16 mouse cellular contexts compared by ENCODE assay signal in genomic region chr11:25538641-25539258, GRCm38 (mm10).
A peak's percentile ranks its signal among the peaks of the same experiment; 100 is the strongest.
DNase-seq lines count a peak whose midpoint lies in the region; ATAC-seq lines count a peak whose summit lies in the region.
"Had no signal": no experiment of that assay in that cellular context is flagged by ENCODE, and none has a peak within 500 bp of the region (broad histone marks: within the 10 kb centered on the region; RNA-seq: fewer than 3 reads in every experiment).

No protein-coding gene starts in this region.

- WGBS in heart, embryonic 14.5 days = 79% methylated on average over 3 of the region's 3 CpGs

- H3K4me1 ChIP-seq in heart, embryonic 14.5 days (ENCODE audit: control insufficient read depth in 2 of 2, insufficient read depth in 2 of 2, low read length in 2 of 2) = no peaks in the 10 kb centered on the region
- H3K4me1 ChIP-seq: stomach, embryonic 15.5 days had no signal

- DNase-seq in adrenal gland, postnatal 25 days = peak; percentile 27
- DNase-seq in adrenal gland, adult 18-20 months (ENCODE audit: low spot score in 2 of 2) = no peak
- DNase-seq in heart, adult 11 months = no peak
- peak; percentile 54 for DNase-seq in left cerebral cortex, postnatal 4 days
- no peak for DNase-seq in left cerebral cortex, postnatal 10 days (ENCODE audit: extremely low spot score in 1 of 2, low spot score in 2 of 2)
- DNase-seq in right cerebral cortex, postnatal 4 days = peak; percentile 10
- DNase-seq in right cerebral cortex, adult 18-20 months = no peak
- DNase-seq: embryo, embryonic 11 days; gastrocnemius, postnatal 25 days; lung, postnatal 4 days; thymus, postnatal 36 days had no signal

- no peaks in the 10 kb centered on the region for H3K36me3 ChIP-seq in heart, embryonic 14.5 days (ENCODE audit: control insufficient read depth, insufficient read depth, low read length)
- H3K36me3 ChIP-seq: stomach, embryonic 15.5 days had no signal

- H3K9me3 ChIP-seq in heart, embryonic 14.5 days (ENCODE audit: control insufficient read depth, low read length) = no peaks in the 10 kb centered on the region
- H3K9me3 ChIP-seq: stomach, embryonic 15.5 days had no signal

- ATAC-seq in heart, embryonic 14.5 days (ENCODE audit: insufficient number of reproducible peaks, insufficient read depth, low FRiP score, low read depth) = peak; percentile 26; the same call in 1 of the 2 replicates
- ATAC-seq: intestine, embryonic 16.5 days had no signal

- intact Hi-C loops in left cerebral cortex, postnatal 4 days (cut with DNase I) = no loop called here
- intact Hi-C loops in left cerebral cortex, postnatal 10 days (cut with DNase I) = no loop called here

- no peak overlapping the region for H3K27ac ChIP-seq in heart, embryonic 14.5 days (replicated peaks in 1 of 2; ENCODE audit: control insufficient read depth in 1 of 2, insufficient read depth in 1 of 2, low read depth in 2 of 2, low read length in 2 of 2)
- H3K27ac ChIP-seq: layer of hippocampus, adult 2 months; stomach, embryonic 15.5 days had no signal

- H3K9ac ChIP-seq in heart, embryonic 14.5 days (ENCODE audit: low read length) = no peak overlapping the region
- H3K9ac ChIP-seq: stomach, embryonic 15.5 days had no signal

- no peaks in the 10 kb centered on the region for H3K27me3 ChIP-seq in heart, embryonic 14.5 days (ENCODE audit: control insufficient read depth, insufficient read depth, low read length)
- H3K27me3 ChIP-seq: stomach, embryonic 15.5 days had no signal

- H3K4me2 ChIP-seq in heart, embryonic 14.5 days (ENCODE audit: low read length) = no peak overlapping the region
- H3K4me2 ChIP-seq: liver, embryonic 11.5 days; stomach, embryonic 15.5 days had no signal

- no peak overlapping the region for H3K4me3 ChIP-seq in heart, embryonic 14.5 days (ENCODE audit: control insufficient read depth in 1 of 2, insufficient read depth in 1 of 2, low read depth in 1 of 2, low read length in 2 of 2)
- H3K4me3 ChIP-seq: layer of hippocampus, adult 2 months; stomach, embryonic 15.5 days had no signal

Comparison
In these comparisons a context has a peak if more than half of its experiments do, and no peak if none do; other contexts are left out.
1. DNase-seq: peak in adrenal gland, postnatal 25 days (single experiment), left cerebral cortex, postnatal 4 days (single experiment) and right cerebral cortex, postnatal 4 days (single experiment); none in adrenal gland, adult 18-20 months (0 of 2), heart, adult 11 months (single experiment), left cerebral cortex, postnatal 10 days (0 of 2) and right cerebral cortex, adult 18-20 months (single experiment).